Mouse (Mus musculus) testis, adult 2 months (tissue): ENCODE measurements at regions not wholly inside any gene's neighbourhood (a gene's known extent, or its start where the extent isn't known, plus 50 kb on each side); places are given as distances from the start of the nearest gene placed in this dataset.

Experiments
- CTCF ChIP-seq: fragments of 200-500 bp; IDR thresholded peaks from 2 replicates; pipeline ENCODE4 v1.5.1; 2012; ENCODE audit warnings: low read depth, mild to moderate bottlenecking, inconsistent platforms, low read length, moderate library complexity; ENCODE audit not compliant: control insufficient read depth, insufficient read depth, insufficient replicate concordance
- POLR2A ChIP-seq: fragments of 200-500 bp; IDR thresholded peaks from 2 replicates; pipeline ENCODE4 v1.6.1; 2012; ENCODE audit warnings: low read depth, mild to moderate bottlenecking, inconsistent platforms, low read length, moderate library complexity; ENCODE audit not compliant: control insufficient read depth

DNA sequence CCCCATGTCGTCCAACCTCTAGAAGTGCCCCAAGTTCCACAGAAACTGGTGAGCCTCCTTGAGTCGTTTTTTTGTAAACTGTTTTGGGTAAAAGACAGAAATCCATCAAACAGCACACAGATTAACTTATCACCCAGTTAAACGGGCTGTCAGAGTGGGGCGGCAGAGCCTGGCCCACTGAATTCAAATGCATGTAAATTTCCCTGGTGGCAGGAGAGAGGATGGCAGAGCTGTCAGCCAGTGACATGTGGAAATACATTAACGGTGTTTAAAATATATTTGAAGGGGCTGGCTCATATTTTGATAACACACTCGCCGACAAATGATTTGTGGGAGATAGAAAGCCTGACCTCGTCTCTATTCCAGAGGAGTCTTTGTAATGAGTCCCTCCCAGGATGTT is 252.5 kb upstream of the Mki67 start:
- TF ChIP-seq POLR2A = no peak
- TF ChIP-seq CTCF = no peak
